Mouse (Mus musculus) midbrain, embryonic 16.5 days (tissue): Measurements from ENCODE around the gene Eif2s3x. TPM values are rescaled to one million over a fixed set of nuclear protein-coding genes. Genes with fewer than 3 reads are reported as not detected.

Experiments
- ATAC-seq: fragments of 200-750 bp; cut with Nextera tagmentation; 2 replicates; pipeline ENCODE4 v1.8.0; 2017; ENCODE audit warnings: moderate TSS enrichment
- H3K27ac ChIP-seq: fragments of 300-500 bp; sonication (generic); 2 replicates; pipeline ENCODE4 v1.5.1; 2014; ENCODE audit warnings: mild to moderate bottlenecking, low read length, mixed read lengths
- H3K27me3 ChIP-seq: fragments of 300-500 bp; sonication (generic); 2 replicates; pipeline ENCODE4 v1.6.1; 2014; ENCODE audit warnings: low read depth, low read length, mixed read lengths; ENCODE audit not compliant: control insufficient read depth, insufficient read depth
- H3K36me3 ChIP-seq: fragments of 300-500 bp; sonication (generic); 2 replicates; pipeline ENCODE4 v1.6.1; 2014; ENCODE audit warnings: mild to moderate bottlenecking, low read length, moderate library complexity, mixed read lengths; ENCODE audit not compliant: control insufficient read depth, insufficient read depth
- H3K4me1 ChIP-seq: fragments of 300-500 bp; sonication (generic); 2 replicates; pipeline ENCODE4 v1.6.1; 2014; ENCODE audit warnings: mild to moderate bottlenecking, low read length, mixed read lengths; ENCODE audit not compliant: control insufficient read depth, insufficient read depth
- H3K4me2 ChIP-seq: fragments of 300-500 bp; sonication (generic); 2 replicates; pipeline ENCODE4 v1.6.1; 2014; ENCODE audit warnings: mild to moderate bottlenecking, low read length, mixed read lengths
- H3K4me3 ChIP-seq: fragments of 300-500 bp; sonication (generic); 2 replicates; pipeline ENCODE4 v1.5.1; 2014; ENCODE audit warnings: low read depth, mild to moderate bottlenecking, low read length, moderate library complexity, mixed read lengths
- H3K9ac ChIP-seq: fragments of 300-500 bp; sonication (generic); 2 replicates; pipeline ENCODE4 v1.6.1; 2014; ENCODE audit warnings: low read depth, low read length, mixed read lengths
- H3K9me3 ChIP-seq: fragments of 300-500 bp; sonication (generic); replicated peaks from 2 replicates; pipeline ENCODE4 v1.6.1; 2014; ENCODE audit warnings: mild to moderate bottlenecking, low read length, mixed read lengths; ENCODE audit not compliant: control insufficient read depth, poor library complexity, severe bottlenecking
- WGBS: fragments of 180-500 bp; shearing (Covaris S2); extraction: QIAGEN DNeasy Blood & Tissue Kit; methylation state at CpG from one replicate; pipeline ENCODE4 v1.1.7; 2014; 5-methylcytosine and 5-hydroxymethylcytosine counted together
- polyA plus RNA-seq: library from polyadenylated mRNA; unstranded; fragments of >200 nt; fragmentation: Nextera tagmentation; extraction: Ambion mirVana; gene quantifications from 2 replicates; pipeline ENCODE4 v1.2.1, GENCODE M21; 2015

Eif2s3x gene
- 88.3 and 93.3 TPM in 2 replicates for polyA plus RNA-seq

- WGBS: 0% methylated on average over 52 of the region's 52 CpGs
- Histone ChIP-seq H3K4me3 (peak within 1 kb of the TSS; percentile 77), H3K9ac (peak within 1 kb of the TSS; percentile 81), H3K9me3 (no peaks in the 10 kb centered on the region), H3K4me2 (peak within 1 kb of the TSS; percentile 74), H3K27ac (peak within 1 kb of the TSS; percentile 88), H3K27me3 (no peaks in the 10 kb centered on the region), H3K36me3 (0 out of 2 replicates have a peak, but pooled peaks cover 5% of the 10 kb centered on the region), H3K4me1 (peaks cover 6% of the 10 kb centered on the region; the same call in 1 of the 2 replicates)
- peak; percentile 96 for ATAC-seq
Observed at GRCm38 (mm10) chrX:94212597-94213321, at the start of gene Eif2s3x. Gene Eif2s3x (minus strand): TSS chrX:94212862.

- H3K27ac ChIP-seq: peak overlapping the region; percentile 9; the same call in 1 of the 2 replicates
- peak overlapping the region; percentile 64 for H3K4me3 ChIP-seq
- H3K36me3 ChIP-seq: no peaks in the 10 kb centered on the region
- ATAC-seq: no peak
- no peaks in the 10 kb centered on the region for H3K9me3 ChIP-seq
- peaks cover 28% of the 10 kb centered on the region for H3K27me3 ChIP-seq
- H3K4me2 ChIP-seq: peak overlapping the region; percentile 48
- WGBS: 17% methylated on average over 12 of the region's 12 CpGs
- H3K4me1 ChIP-seq: no peaks in the 10 kb centered on the region
- H3K9ac ChIP-seq: peak overlapping the region; percentile 73
Observed at GRCm38 (mm10) chrX:94235601-94236000, 22.9 kb upstream of the Eif2s3x start.

GRCm38 (mm10) chrX:94235190-94235555 lies 22.5 kb upstream of the Eif2s3x start:
- Histone ChIP-seq H3K4me3 (peak overlapping the region; percentile 64), H3K27ac (peak overlapping the region; percentile 89), H3K4me1 (no peaks in the 10 kb centered on the region), H3K9me3 (no peaks in the 10 kb centered on the region), H3K4me2 (peak overlapping the region; percentile 48), H3K36me3 (no peaks in the 10 kb centered on the region), H3K27me3 (peaks cover 31% of the 10 kb centered on the region), H3K9ac (peak overlapping the region; percentile 73)
- ATAC-seq: no peak
- 15% methylated on average over 35 of the region's 35 CpGs for WGBS

GRCm38 (mm10) chrX:94234532-94235189 lies 22.0 kb upstream of the Eif2s3x start, which contains the start of gene Klhl15:
Gene Klhl15 (plus strand): TSS chrX:94234599.
- 10% methylated on average over 55 of the region's 70 CpGs for WGBS
- H3K36me3 ChIP-seq: no peaks in the 10 kb centered on the region
- H3K9ac ChIP-seq: peak within 1 kb of the TSS; percentile 73
- peak within 1 kb of the TSS; percentile 64 for H3K4me3 ChIP-seq
- H3K27ac ChIP-seq: peak within 1 kb of the TSS; percentile 89
- H3K4me1 ChIP-seq: no peaks in the 10 kb centered on the region
- peak within 1 kb of the TSS; percentile 48 for H3K4me2 ChIP-seq
- peaks cover 35% of the 10 kb centered on the region for H3K27me3 ChIP-seq
- no peaks in the 10 kb centered on the region for H3K9me3 ChIP-seq
- ATAC-seq: peak; percentile 93

GRCm38 (mm10) chrX:94233936-94234531 lies 21.4 kb upstream of the Eif2s3x start:
- no peak for ATAC-seq
- Histone ChIP-seq H3K36me3 (no peaks in the 10 kb centered on the region), H3K4me1 (no peaks in the 10 kb centered on the region), H3K9me3 (no peaks in the 10 kb centered on the region), H3K27me3 (peaks cover 35% of the 10 kb centered on the region), H3K9ac (peak overlapping the region; percentile 73), H3K4me2 (peak overlapping the region; percentile 48), H3K4me3 (peak overlapping the region; percentile 64), H3K27ac (peak overlapping the region; percentile 89)
- WGBS: 10% methylated on average over 21 of the region's 25 CpGs

GRCm38 (mm10) chrX:94233432-94233831 lies 20.8 kb upstream of the Eif2s3x start:
- H3K4me1 ChIP-seq: no peaks in the 10 kb centered on the region
- no peak overlapping the region; the same call in 1 of the 2 replicates for H3K4me2 ChIP-seq
- no peak for ATAC-seq
- no peaks in the 10 kb centered on the region for H3K36me3 ChIP-seq
- no peak overlapping the region for H3K9ac ChIP-seq
- no peak overlapping the region for H3K27ac ChIP-seq
- peaks cover 35% of the 10 kb centered on the region for H3K27me3 ChIP-seq
- 44% methylated on average over 5 of the region's 5 CpGs for WGBS
- H3K9me3 ChIP-seq: no peaks in the 10 kb centered on the region
- H3K4me3 ChIP-seq: no peak overlapping the region

GRCm38 (mm10) chrX:94213384-94213783 lies 722 bp upstream of the Eif2s3x start:
- Histone ChIP-seq H3K4me3 (peak overlapping the region; percentile 77), H3K36me3 (0 out of 2 replicates have a peak, but pooled peaks cover 3% of the 10 kb centered on the region), H3K27me3 (no peaks in the 10 kb centered on the region), H3K9me3 (no peaks in the 10 kb centered on the region), H3K9ac (peak overlapping the region; percentile 81), H3K4me1 (peaks cover 6% of the 10 kb centered on the region; the same call in 1 of the 2 replicates), H3K4me2 (peak overlapping the region; percentile 59), H3K27ac (peak overlapping the region; percentile 88)
- WGBS: 8% methylated on average over 7 of the region's 7 CpGs
- ATAC-seq: peak; percentile 46

- H3K4me2 ChIP-seq: peak overlapping the region; percentile 74
Observed at GRCm38 (mm10) chrX:94212264-94212596, 432 bp downstream of the Eif2s3x start.

More at GRCm38 (mm10) chrX:94212264-94212596, 432 bp downstream of the Eif2s3x start:
- Histone ChIP-seq H3K4me3 (peak overlapping the region; percentile 77), H3K27me3 (no peaks in the 10 kb centered on the region), H3K36me3 (peaks cover 9% of the 10 kb centered on the region), H3K9ac (peak overlapping the region; percentile 81), H3K27ac (peak overlapping the region; percentile 88), H3K4me1 (peaks cover 6% of the 10 kb centered on the region; the same call in 1 of the 2 replicates), H3K9me3 (no peaks in the 10 kb centered on the region)
- 0% methylated on average over 9 of the region's 12 CpGs for WGBS
- ATAC-seq: peak; percentile 77
